Mouse (Mus musculus) layer of hippocampus, postnatal 36 days (tissue): ENCODE data around the gene Ptpn7. TPM values are rescaled to one million over a fixed set of nuclear protein-coding genes. Genes with fewer than 3 reads are reported as not detected.

Experiments used
- DNase-seq, 2 experiments: peaks; one replicate each; pipeline ENCODE4 v3.0.0; 2022
- total RNA-seq, 2 experiments: library from RNA; stranded (reverse); gene quantifications; 2 replicates each; pipeline ENCODE4 v1.2.3; 2021

The Ptpn7 gene
- total RNA-seq, 2 experiments from 2014 or later, result not detected

DNA sequence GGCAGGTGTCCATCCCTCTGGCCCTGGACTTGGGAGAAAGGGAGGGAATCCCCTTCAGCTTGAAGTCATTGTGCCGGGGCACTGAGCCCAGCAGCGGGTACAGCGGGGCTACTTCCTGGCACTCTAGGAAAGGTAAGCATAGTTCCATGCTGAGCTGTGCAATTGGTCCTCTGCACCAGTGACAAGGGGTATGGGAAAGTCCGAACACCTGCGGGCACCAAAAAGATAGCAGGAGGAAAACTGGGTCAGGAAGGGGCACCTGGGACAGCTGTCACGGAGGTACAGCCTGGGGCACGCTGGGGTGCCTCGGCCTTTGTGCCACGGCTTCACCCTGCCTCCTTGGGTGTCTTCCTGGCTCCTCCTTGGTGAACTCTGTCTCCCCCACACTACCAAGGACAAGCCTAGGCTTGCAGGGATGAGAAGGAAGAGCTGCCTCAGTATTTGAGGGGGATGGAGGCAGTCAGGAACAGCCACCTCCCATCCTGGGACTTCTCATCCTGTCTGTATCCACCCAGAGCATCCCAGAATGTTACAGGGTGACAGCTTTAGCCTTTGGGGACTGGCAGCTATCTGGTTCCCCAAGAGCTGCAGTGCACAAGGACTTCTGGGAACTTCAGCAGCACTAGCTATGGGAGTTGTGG, 2.8 kb upstream of the Ptpn7 start:
- DNase-seq, result no peak

DNA sequence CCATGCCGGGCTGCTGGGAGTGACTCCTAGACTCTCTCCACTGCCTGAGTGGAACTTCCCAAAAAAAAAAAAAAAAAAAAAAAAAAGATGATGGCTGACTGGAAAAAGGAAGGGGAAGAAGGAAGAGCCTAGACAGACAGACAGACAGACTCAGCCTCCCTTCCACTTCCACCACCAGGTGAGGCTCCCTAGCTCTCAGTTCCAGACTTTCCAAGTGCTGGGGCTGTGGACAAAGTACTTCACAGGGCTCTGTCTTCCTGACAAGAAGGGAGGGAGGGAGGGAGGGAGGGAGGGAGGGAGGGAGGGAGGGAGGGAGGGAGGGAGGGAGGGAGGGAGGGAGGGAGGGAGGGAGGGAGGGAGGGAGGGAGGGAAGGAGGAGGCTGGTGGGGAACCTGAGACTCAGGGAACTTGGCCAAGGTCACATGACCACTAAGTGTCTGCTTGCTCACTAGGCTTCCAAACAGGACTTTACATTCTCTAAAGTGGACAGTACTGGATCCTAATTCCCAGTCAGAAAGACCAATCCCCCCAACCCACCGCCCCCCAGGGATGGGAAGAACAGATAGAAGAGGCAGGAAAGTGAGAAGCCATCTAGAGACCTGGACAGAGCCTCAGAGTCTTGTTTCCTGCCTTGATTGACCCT, 2.0 kb upstream of the Ptpn7 start:
- no peak for DNase-seq

DNA sequence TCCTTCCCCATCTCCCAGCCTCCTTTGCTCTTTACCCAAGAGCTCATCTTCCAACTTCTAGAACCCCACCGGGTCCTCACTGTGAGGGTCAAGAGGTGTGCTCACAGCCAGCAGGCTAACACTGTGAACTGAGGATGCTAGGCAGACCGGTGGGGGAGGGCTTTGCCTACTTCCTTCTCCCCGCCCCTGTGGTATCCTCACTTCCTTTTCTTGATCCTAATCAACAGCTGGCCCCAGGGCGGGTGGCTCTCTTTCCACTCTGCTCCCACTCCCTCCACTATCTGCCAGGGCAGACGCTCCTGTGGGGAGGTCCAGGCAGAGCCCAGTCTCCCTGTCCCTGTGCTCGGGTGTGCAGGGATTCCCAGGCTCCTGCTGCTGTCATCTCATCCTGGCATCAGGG, 1.5 kb upstream of the Ptpn7 start:
- DNase-seq, result no peak

DNA sequence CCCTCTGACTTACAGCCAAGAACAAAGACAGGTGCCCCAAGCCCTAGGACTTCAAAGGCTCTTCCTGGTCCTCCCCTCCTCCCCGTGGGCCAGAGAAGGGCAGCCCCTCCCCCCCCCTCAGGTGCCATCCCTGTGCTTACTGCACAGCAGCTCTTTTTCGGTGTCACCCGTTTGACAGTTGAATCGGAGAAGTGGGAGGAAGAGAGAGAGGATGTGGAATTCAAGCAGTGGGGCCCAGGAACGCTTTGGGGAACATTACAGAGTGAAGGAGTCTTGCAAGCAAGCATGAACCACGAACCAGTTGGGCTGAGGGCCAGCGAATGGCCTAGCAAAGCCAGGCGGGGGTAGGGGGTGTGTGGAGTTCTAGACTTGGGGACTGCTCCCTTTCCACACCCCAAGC, 940 bp upstream of the Ptpn7 start:
- DNase-seq, result no peak

DNA sequence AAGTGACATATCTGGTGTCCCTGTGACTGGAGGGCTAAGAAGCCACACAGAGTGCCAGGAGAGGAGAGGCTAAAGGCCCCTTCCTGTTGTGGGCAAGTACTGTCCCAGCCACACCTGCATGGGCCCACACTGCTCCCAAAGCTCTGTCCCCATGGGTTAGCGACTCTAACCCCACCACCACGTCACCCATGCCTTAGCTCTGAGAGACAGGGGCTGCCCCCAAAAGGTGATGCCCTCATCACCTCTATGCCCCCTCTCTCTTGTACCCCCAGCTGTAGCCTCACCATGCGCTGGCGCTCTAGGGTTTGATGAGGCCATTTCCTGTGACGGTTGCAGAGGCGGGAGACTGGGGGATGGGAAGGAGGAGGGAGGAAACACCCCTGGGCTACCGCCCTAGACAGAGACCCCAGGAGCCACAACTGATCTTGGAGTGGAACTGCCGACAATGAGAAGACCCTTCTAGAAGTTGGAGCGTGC, 431 bp downstream of the Ptpn7 start:
- no peak for DNase-seq

DNA sequence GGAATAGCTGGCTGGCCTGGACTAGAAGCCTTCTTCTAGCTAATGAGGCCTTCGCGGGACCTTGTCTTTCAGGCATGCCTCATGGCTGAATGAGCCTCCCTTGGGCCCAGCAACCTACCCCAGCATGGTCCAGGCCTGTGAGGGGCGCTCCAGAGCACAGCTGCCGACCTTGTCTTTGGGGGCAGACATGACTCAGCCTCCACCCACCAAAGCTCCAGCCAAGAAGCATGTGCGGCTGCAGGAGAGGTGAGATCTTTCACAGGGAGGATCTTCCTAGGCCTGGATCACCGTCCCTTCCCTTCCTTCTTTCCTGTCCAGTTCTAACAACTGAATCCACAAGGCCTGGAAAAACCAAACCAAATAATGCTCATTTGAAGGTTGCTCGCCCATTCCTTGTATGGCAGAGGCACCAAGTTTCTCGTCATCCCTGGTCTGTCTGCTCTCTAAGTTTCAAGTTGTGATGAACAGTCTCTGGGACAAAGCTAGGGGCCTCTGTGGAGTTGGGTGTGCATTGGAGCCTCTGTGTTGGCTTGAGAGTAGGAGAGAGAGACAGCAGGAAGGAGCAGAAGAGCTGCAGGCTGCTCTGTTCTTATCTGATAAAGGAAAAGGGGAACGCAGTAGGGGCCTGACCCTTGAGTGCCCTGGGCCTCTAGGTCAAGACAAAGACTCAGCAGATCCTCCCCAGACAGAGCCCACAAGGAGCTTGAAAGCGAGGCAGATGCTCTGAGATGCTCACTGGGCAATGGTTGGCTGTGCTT, 1.4 kb downstream of the Ptpn7 start:
- no peak for DNase-seq

DNA sequence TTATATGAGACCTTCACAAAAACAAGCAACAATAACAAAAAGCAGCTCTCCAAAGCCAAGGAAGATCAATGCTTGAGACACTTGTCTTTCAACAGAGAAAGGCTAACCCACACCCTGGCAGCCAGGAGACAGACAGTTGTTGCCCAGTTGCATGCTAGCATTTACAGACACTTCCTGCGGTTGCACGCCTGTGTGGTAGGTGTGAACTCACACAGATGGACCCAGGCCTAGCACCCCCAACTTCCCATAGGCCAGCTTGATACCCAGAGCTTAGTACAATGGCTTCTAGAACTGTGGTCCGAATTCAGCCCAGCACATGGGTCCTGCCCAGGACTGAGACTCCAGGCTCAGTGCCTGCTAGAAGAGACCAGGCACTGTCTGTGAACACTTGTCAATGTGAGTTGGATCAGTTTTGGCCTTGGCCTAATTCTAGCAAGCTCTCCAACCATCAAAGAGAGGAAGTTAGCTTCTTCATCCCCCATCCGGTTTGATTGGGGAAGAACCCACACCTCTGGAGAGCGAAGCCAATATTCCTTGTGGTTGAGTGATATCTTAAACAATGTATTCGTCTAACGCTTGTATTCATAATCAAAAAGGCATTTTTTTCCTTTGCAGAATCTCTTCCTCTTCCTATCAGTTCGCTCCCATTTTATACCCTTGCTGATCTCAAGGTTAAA, 2.7 kb downstream of the Ptpn7 start:
- DNase-seq, result no peak

DNA sequence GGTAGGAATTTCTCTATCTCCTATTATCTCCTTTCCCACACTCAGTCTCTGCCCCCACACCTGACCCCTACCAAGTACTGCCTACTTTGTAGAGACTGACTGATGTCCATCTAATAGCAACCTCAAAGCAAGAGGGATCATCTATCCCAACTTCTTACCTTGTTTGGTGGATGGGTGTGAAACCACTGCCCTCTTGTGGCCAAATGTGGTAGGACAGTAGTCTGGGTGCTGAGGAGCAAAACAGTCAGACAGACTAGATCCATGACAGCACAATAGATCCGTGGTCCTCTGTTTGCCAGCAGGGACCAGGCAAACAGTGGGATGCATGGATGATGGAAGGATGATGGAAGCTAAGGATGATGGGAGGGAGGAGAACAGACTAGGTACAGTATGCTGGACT, 4.0 kb downstream of the Ptpn7 start:
- peak; percentile 60 to 70 for DNase-seq

DNA sequence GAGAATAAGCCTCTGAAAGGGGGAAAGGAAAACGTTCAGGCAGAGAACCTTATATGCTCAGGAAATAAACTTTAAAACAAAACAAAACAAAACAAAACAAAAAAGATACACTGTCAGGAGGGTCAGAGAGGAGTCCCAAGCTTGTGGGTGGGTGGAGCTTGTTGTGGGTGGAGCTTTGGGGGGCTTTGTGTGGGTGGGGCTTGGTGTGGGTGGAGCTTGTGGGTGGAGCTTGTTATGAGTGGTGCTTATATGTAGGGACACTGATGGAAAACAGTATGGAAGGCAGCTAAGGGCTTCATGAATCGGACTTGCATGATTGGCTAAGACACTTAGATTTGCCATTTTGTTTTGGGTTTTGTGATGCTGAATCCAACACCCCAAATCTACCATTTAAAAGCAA, 7.4 kb downstream of the Ptpn7 start:
- DNase-seq, result no peak

DNA sequence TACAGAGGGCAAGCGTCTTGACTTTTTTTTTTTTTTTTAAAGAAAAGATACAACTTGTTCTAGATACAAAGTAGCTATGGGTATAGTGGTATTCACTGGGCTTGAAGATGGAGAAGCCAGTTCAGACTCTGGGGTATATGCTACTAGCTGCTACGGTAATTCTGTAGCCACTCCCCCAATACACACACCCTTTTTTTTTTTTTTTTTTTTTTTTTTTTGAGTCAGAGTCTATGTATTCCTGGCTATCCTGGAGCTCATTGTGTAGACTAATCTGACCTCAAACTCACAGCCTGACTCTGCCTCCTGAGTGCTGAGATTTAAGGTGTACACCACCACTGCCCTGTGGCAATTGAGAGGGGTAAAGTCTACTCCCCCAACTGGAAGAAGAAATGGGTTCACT, 10.0 kb downstream of the Ptpn7 start:
- no peak for DNase-seq

DNA sequence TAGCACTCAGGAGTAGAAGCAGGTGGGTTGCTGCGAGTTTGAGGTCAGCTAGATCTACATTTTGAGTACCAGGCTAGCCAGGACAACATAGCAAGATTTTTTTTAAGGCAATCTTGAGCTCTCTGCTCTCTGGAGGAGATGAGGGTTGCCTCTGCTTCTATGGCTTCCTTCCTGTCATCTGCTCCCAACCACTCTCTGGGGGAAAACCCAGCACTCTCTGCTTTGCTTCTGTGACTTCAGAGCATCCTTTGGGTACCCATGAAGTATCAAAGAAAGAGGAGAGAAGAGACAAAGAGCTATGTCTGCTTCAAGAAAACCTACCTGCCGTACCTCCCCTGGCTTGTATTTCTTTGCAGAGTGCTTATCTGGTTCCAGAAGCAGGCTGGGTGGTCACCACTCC, 11.4 kb downstream of the Ptpn7 start:
- DNase-seq, result no peak

DNA sequence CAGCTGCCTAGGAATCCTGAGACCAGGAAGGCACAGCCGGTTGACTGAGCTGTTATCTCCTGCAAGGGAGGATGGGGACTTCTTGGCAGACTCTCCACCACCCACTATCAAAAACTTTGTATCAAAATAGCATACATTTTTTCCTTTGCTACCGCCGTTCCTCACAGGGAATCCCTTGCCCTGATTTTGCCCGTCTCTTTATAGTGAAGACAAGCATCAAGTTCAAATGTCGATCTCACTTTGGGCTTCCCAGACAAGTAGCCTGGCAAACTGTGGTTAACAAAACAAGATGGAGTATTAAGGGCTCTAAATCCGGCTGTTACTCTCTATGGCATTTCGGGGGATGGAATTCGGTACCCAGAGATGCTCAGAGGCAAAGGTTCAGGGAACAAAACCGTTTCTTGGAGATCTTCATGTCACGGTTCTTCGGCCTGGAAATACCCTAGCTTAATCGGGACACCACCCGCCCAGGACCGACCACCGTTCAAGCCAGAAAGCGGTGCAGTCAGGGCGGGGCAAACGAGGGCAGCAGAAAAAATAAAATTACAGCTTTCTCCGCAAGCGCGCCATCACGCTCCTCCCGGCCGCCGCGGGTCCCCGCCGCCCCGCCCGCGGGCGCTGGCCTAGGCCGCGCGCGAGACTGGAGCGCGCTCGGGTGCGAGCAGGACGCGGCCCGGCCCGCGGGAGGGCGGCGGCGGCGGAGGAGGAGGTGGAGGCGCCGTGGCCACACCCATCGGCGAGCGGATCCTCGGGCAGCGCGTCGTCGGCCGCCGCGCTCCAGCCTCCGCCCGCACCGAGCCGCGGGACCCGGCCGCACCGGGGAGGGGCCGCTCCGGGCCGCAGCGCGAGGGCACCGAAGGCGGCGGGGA, 13.8 kb downstream of the Ptpn7 start, which contains the start of gene Arl8a:
Gene Arl8a (plus strand): TSS at position 748 of the 869 bp plus-strand sequence.
- DNase-seq, result peak; percentile 86 to 88

DNA sequence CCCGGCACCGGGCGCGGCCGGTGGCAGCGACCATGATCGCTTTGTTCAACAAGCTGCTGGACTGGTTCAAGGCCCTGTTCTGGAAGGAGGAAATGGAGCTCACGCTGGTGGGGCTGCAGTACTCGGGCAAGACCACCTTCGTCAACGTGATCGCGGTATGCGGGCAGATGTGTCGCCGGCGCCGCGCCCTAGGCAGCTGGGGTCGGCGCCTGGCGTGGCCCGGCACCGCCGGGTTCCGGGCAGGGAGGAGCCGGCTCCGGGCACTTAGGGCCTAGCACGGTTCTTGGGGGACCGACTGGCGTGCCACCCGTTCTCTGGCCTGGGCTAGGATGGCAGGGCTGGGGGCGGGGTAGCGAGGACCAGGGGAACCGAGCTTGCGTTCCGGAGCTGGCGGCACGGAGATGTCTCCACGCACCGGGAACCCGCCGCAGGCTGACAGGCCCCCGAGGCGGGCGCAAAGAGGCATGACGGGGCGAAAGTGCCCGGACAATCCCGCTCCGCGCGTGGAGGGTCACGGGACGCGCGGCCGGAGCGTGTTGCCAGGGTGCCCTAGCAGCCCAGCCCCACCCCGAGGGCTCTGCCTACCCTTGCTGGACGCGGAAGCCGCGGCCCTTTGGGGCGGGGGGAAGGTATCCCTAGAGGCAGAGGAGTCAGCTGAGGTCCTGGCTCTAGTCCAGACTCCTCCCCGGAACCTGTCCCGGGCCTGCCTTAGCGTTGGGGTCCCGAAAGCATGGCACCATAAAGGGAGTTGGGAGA, 14.6 kb downstream of the Ptpn7 start:
- DNase-seq, result peak; percentile 79

DNA sequence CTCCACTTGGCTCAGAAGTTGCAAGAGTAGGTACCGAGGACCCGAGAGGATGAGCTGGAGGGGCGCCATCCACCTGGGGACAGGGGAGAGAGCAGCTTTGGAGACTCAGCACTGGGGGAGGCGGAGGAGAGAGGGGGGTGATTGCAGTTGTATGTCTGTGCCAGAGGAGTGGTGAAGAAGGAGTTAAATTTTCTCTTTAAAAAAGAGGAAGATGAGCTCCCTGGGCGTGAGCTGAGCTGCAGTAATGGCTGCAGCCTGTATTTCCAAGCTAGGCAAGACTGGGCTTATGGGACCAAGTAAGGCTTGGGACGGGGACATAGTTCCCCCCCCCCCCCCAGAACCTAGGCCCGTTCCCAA, 15.2 kb downstream of the Ptpn7 start:
- DNase-seq, result no peak

DNA sequence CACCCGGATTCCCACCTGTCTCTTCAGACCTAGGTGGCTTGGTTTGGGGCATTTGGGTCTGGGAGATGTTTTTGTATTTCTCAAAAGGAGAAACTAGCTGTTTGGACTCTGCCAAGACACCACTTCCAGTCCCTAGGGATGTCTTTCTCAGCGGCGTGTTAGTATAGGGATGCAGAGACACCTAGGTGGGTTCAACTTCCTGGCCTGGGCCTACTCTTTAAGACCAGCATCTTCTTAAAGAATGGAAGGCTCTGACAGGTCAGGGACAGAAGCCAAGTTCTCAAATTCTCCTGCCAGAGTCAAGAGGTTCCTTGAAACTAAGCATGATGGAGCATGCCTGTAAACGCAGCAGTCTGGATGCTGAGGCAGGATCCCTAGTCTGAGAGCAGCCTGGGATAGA, 16.0 kb downstream of the Ptpn7 start:
- DNase-seq, result no peak

DNA sequence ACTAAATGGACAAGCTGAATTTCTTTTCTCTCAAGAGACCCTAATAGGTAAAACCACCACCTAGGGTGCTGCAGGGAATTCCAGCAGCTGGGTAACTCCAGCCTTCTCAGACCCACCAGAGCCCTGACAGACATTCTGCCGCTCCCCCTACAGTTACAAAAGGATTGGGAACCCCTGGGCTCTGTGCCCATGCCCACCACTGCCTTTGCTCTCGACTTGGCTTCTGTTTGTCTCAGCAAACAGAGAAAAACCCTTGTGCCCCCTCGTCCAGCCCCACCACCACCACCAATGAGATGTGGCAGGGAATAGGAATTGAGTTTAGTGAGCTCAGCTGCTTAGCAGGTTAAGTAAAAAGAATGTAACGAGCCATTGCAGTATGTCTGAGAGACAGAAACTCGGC, 16.5 kb downstream of the Ptpn7 start:
- no peak for DNase-seq

DNA sequence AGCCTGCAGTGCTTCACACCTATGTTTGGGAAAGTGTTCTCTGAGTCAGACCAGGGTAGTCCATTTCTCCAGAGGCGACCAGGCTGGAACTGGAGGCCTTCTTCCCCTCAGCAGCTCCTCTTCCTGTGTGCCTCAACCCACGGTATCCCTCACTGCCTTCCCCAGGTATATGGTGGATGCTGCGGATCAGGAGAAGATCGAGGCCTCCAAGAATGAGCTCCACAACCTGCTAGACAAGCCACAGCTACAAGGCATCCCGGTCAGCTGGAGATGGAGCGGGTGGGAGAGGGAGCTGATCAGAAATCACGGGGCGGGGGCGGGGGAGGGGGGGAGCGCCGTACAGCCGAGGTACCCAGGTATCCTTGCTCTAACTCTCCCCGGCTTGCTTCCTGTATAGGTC, 21.5 kb downstream of the Ptpn7 start:
- no peak for DNase-seq

DNA sequence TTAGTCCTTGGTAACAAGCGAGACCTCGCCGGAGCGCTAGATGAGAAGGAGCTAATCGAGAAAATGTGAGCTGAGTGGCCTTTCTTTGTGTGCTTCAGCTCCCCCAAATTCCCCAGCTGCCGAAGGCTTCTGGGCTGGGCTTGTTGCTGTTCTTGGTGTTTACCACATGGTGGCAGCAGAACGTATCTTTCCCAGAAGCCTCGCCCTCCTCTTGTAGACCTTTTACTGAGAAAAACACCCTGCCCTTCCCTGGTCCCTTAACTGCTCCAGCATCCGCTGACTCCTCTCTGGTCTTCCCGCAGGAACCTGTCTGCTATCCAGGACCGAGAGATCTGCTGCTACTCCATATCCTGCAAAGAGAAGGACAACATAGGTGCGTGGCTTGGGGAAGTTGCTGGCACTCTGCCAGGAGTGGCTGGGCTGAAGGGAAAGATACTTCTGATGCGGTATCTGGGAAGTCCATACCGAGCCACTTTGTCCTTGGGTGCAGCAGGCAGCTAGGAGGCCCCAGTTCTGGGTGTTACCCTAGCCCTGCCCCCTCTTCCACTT, 22.0 kb downstream of the Ptpn7 start:
- DNase-seq, result peak; percentile 79 to 81

DNA sequence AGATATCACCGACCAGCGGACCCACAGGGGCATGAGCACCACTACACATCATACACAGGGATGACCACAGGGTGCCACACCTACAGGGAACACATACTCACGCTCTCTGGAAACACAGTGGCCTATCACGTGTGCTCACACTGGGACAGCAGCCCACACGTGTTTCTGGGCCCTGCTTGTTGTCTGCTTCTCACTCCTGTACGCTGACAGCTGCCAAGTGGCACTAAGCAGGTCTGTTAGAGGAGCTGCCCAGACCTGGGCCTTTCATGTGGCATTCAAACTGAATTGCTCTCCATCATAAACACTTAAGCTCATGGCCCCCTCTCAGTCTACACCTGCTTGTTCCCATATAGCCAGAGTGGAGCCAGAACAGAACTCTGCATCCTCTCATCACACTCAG, 23.8 kb downstream of the Ptpn7 start:
- no peak for DNase-seq

DNA sequence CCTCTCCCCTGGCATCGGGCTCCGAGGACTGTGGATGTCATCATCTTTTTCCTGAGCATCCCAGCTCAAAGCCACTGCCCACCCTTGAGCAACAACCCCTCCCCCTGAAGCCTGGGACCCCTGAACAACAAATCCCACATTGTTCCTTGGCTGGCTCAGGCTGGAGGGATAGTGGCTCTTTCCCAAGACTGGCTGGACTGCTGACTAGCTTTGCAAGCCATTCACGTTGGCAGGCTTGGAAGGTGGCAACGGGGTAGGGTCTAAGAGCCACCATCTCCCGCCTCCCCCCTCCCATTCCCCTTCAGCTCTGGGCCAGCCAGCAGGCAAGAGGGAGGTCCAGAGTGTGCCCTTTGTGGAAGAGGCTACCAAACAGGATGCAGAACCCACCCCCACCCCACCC, 26.1 kb downstream of the Ptpn7 start:
- DNase-seq, result peak in 1 of 2 experiments; percentile 74

DNA sequence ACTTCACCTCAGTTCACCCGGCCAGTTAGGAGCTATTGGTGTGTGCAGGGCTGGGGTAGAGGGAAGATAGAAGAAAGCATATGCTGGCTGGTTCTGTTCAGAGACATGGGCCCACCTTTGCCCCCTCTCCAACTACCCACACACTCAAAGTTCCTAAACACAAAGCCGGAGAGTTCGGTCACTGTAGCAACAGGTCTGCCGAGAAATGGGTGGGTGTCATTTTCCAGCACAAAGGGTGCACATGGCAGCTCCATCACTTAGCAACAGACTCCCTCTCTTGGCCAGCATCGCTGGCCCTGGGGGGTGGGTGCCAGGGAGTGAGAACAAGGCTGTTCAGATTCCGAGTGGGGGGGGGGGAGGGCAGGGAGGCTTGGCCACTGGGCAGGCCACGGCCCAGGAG, 26.6 kb downstream of the Ptpn7 start:
- DNase-seq, result peak in 1 of 2 experiments; percentile 70
